Mouse (Mus musculus): ENCODE results near the gene Wdr59. TPM values are rescaled to one million over a fixed set of nuclear protein-coding genes. Genes with fewer than 3 reads are reported as not detected.

Gene Wdr59
- total and polyA plus RNA-seq, 2 experiments = 4.8 to 5.3 TPM

GRCm38 (mm10) chr8:111561824-111562223 is 39.9 kb upstream of the Wdr59 start:
- 89% methylated on average over 4 of the region's 4 CpGs for WGBS
- no peak overlapping the region for H3K27ac ChIP-seq (replicated peaks; ENCODE audit: insufficient read depth, low read depth, low read length)
- DNase-seq (ENCODE audit: extremely low read depth, low read depth, low spot score) = no peak

GRCm38 (mm10) chr8:111551511-111552130 is 29.7 kb upstream of the Wdr59 start:
- TF ChIP-seq CTCF (IDR thresholded peaks at IDR 0.05; ENCODE audit: low read depth, low read length) (no peak), POLR2A (IDR thresholded peaks at IDR 0.05; ENCODE audit: extremely low read depth, insufficient read depth, low read length) (no peak)
- DNase-seq (ENCODE audit: extremely low read depth, low read depth, low spot score) = no peak

More at GRCm38 (mm10) chr8:111561824-111562223, 39.9 kb upstream of the Wdr59 start:
- Histone ChIP-seq H3K27me3 (ENCODE audit: control insufficient read depth, insufficient read depth, low read length) (no peaks in the 10 kb centered on the region), H3K36me3 (ENCODE audit: control insufficient read depth, insufficient read depth, low read length) (no peaks in the 10 kb centered on the region), H3K9ac (ENCODE audit: low read depth, low read length) (no peak overlapping the region), H3K4me1 (ENCODE audit: control insufficient read depth, insufficient read depth, low read length) (peaks cover 3% of the 10 kb centered on the region), H3K79me2 (ENCODE audit: control insufficient read depth, insufficient read depth, low read length) (peaks cover 52% of the 10 kb centered on the region; the same call in 1 of the 2 replicates), H3K4me3 (ENCODE audit: insufficient read depth, low read depth, low read length) (no peak overlapping the region)
- TF ChIP-seq CTCF (IDR thresholded peaks at IDR 0.05; ENCODE audit: low read depth, low read length) (no peak), POLR2A (IDR thresholded peaks at IDR 0.05; ENCODE audit: extremely low read depth, insufficient read depth, low read length) (no peak)

DNA sequence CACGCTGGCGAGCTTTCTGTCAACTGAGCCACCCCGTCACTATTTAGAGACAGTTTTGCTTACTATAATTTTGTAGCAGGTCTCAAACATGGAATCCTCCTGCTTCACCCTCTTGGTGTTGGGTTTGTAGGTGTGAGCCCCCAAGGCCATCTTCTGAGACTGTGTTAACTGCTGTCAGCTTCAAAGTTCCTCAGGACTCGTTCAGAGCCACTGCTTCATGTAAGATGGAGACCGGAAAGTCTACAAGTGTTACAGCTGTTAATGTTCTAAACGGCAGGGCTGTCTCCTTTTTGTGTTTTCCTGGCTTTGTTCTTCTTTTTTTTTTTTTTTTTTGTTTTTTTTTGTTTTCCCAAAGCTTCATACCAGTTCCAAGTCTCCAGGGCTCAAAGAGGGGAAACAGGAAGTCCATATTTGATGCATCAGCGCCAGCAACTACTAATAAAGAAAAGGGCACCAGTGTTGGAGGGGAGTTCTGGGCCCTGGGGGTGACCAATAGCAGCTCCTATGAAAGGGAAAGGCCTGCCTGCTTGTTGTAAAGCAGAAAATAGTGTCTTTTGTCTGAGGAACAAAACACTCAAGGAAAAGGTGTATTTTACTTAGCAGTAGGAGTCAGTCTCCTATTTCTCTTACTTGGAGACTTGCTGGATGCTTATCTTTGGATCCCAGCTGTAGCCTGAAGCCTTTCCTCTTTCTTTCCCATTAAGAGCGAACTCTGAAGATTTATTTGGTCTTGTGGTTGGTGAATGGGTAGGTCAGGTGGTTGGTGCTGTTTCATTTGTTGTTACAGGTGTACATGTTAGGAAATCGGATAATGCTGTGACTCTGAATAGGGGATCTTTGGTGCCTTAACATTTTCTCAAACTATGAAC is 28.3 kb upstream of the Wdr59 start:
- H3K27me3 ChIP-seq (ENCODE audit: control insufficient read depth, insufficient read depth, low read length) = no peaks in the 10 kb centered on the region
- no peak overlapping the region for H3K4me3 ChIP-seq (ENCODE audit: insufficient read depth, low read depth, low read length)
- 78% methylated on average over 9 of the region's 9 CpGs for WGBS
- peak overlapping the region; percentile 59; the same call in 1 of the 2 replicates for H3K27ac ChIP-seq (replicated peaks; ENCODE audit: insufficient read depth, low read depth, low read length)
- peaks cover 2% of the 10 kb centered on the region for H3K36me3 ChIP-seq (ENCODE audit: control insufficient read depth, insufficient read depth, low read length)
- peaks cover 26% of the 10 kb centered on the region; the same call in 1 of the 2 replicates for H3K79me2 ChIP-seq (ENCODE audit: control insufficient read depth, insufficient read depth, low read length)
- peaks cover 5% of the 10 kb centered on the region; the same call in 1 of the 2 replicates for H3K4me1 ChIP-seq (ENCODE audit: control insufficient read depth, insufficient read depth, low read length)
- no peak for DNase-seq (ENCODE audit: extremely low read depth, low read depth, low spot score)
- H3K9ac ChIP-seq (ENCODE audit: low read depth, low read length) = no peak overlapping the region
- TF ChIP-seq CTCF (IDR thresholded peaks at IDR 0.05; ENCODE audit: low read depth, low read length) (no peak), POLR2A (IDR thresholded peaks at IDR 0.05; ENCODE audit: extremely low read depth, insufficient read depth, low read length) (no peak)

More at GRCm38 (mm10) chr8:111551511-111552130, 29.7 kb upstream of the Wdr59 start:
- 79% methylated on average over 8 of the region's 8 CpGs for whole genome bisulfite sequencing
- Histone ChIP-seq H3K9ac (ENCODE audit: low read depth, low read length) (no peak overlapping the region), H3K27ac (replicated peaks; ENCODE audit: insufficient read depth, low read depth, low read length) (no peak overlapping the region), H3K4me3 (ENCODE audit: insufficient read depth, low read depth, low read length) (no peak overlapping the region), H3K36me3 (ENCODE audit: control insufficient read depth, insufficient read depth, low read length) (peaks cover 2% of the 10 kb centered on the region), H3K27me3 (ENCODE audit: control insufficient read depth, insufficient read depth, low read length) (no peaks in the 10 kb centered on the region), H3K4me1 (ENCODE audit: control insufficient read depth, insufficient read depth, low read length) (peaks cover 5% of the 10 kb centered on the region; the same call in 1 of the 2 replicates), H3K79me2 (ENCODE audit: control insufficient read depth, insufficient read depth, low read length) (peaks cover 29% of the 10 kb centered on the region; the same call in 1 of the 2 replicates)

GRCm38 (mm10) chr8:111548201-111548600 is 26.3 kb upstream of the Wdr59 start:
- Histone ChIP-seq H3K4me3 (ENCODE audit: insufficient read depth, low read depth, low read length) (no peak overlapping the region), H3K9ac (ENCODE audit: low read depth, low read length) (no peak overlapping the region), H3K27me3 (ENCODE audit: control insufficient read depth, insufficient read depth, low read length) (no peaks in the 10 kb centered on the region), H3K79me2 (ENCODE audit: control insufficient read depth, insufficient read depth, low read length) (peaks cover 38% of the 10 kb centered on the region; the same call in 1 of the 2 replicates), H3K27ac (replicated peaks; ENCODE audit: insufficient read depth, low read depth, low read length) (no peak overlapping the region), H3K36me3 (ENCODE audit: control insufficient read depth, insufficient read depth, low read length) (peaks cover 2% of the 10 kb centered on the region), H3K4me1 (ENCODE audit: control insufficient read depth, insufficient read depth, low read length) (peaks cover 5% of the 10 kb centered on the region; the same call in 1 of the 2 replicates)
- WGBS = 91% methylated on average over 6 of the region's 6 CpGs
- DNase-seq (ENCODE audit: extremely low read depth, low read depth, low spot score) = no peak
- TF ChIP-seq POLR2A (IDR thresholded peaks at IDR 0.05; ENCODE audit: extremely low read depth, insufficient read depth, low read length) (no peak), CTCF (IDR thresholded peaks at IDR 0.05; ENCODE audit: low read depth, low read length) (no peak)

DNA sequence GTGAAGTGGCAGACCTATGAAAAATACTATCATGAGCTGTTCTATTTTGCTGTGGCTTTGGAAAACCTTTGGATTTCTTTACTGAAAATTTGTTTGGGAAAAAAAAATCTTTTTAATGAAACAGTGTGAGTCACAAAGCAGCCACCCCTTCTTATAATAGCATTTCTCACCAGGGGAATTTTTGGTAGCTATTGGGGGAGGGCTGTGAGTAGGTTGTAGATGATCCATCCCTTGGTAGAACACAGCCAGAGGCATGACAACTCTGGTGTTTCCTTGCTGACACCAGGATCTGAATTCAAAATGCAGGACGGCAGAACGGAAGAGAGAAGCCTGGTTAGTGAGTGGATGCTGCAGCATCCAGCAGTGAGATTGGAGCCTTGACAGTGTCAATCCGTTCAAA is 25.3 kb upstream of the Wdr59 start:
- no peak overlapping the region for H3K4me3 ChIP-seq (ENCODE audit: insufficient read depth, low read depth, low read length)
- WGBS = 88% methylated on average over 3 of the region's 3 CpGs
- H3K27ac ChIP-seq (replicated peaks; ENCODE audit: insufficient read depth, low read depth, low read length) = no peak overlapping the region
- H3K27me3 ChIP-seq (ENCODE audit: control insufficient read depth, insufficient read depth, low read length) = no peaks in the 10 kb centered on the region
- no peak for TF ChIP-seq CTCF (IDR thresholded peaks at IDR 0.05; ENCODE audit: low read depth, low read length)
- no peak for TF ChIP-seq POLR2A (IDR thresholded peaks at IDR 0.05; ENCODE audit: extremely low read depth, insufficient read depth, low read length)
- H3K9ac ChIP-seq (ENCODE audit: low read depth, low read length) = no peak overlapping the region
- H3K36me3 ChIP-seq (ENCODE audit: control insufficient read depth, insufficient read depth, low read length) = peaks cover 2% of the 10 kb centered on the region
- DNase-seq (ENCODE audit: extremely low read depth, low read depth, low spot score) = no peak
- peaks cover 5% of the 10 kb centered on the region; the same call in 1 of the 2 replicates for H3K4me1 ChIP-seq (ENCODE audit: control insufficient read depth, insufficient read depth, low read length)
- H3K79me2 ChIP-seq (ENCODE audit: control insufficient read depth, insufficient read depth, low read length) = peaks cover 37% of the 10 kb centered on the region; the same call in 1 of the 2 replicates

Measured in liver, adult 2 months (tissue).